Mouse (Mus musculus) E14TG2a.4 (cell line): ENCODE data around the gene Cdk5rap2.

Experiments used
- CTCF ChIP-seq: conservative IDR thresholded peaks from 2 replicates; pipeline ENCODE4 v1.5.1; 2014; ENCODE audit warnings: low read length
- POU5F1 ChIP-seq: IDR thresholded peaks from 2 replicates; pipeline ENCODE4 v1.6.1; 2014; ENCODE audit warnings: low read length, borderline replicate concordance

- no peak for TF ChIP-seq CTCF
- TF ChIP-seq POU5F1, result no peak
These were observed 106.4 kb downstream of the Cdk5rap2 start for GRCm38 (mm10) chr4:70303870-70304269.
